Mouse (Mus musculus) MEL (cell line): ENCODE results near the gene Fam167b. TPM values are rescaled to one million over a fixed set of nuclear protein-coding genes. Genes with fewer than 3 reads are reported as not detected.

Experiments used
- DNase-seq: peaks from one replicate; pipeline ENCODE4 v3.0.0; 2011; ENCODE audit warnings: low read depth, low spot score
- H3K27ac ChIP-seq: 2 replicates; pipeline ENCODE4 v1.5.1; 2012; ENCODE audit warnings: low read depth, mild to moderate bottlenecking, control low read depth, low read length, moderate library complexity; ENCODE audit not compliant: control insufficient read depth
- H3K27me3 ChIP-seq, 2 experiments: fragments of 150-350 bp in 1 of 2; sonication (generic) in 1 of 2; 2 replicates each; pipeline ENCODE4 v1.6.1; 2012; ENCODE audit warnings: low read length in 2 of 2, mild to moderate bottlenecking in 2 of 2, improper control_type of control experiment in 1 of 2, moderate library complexity in 1 of 2; ENCODE audit not compliant: insufficient read depth in 2 of 2, control insufficient read depth in 1 of 2
- H3K36me3 ChIP-seq, 2 experiments: 2 replicates each; pipeline ENCODE4 v1.6.1; 2012 to 2014; ENCODE audit warnings: low read length in 2 of 2, improper control_type of control experiment in 1 of 2, inconsistent platforms in 1 of 2, mild to moderate bottlenecking in 1 of 2; ENCODE audit not compliant: insufficient read depth in 2 of 2, control insufficient read depth in 1 of 2
- H3K4me1 ChIP-seq, 2 experiments: fragments of 150-350 bp in 1 of 2; sonication (generic) in 1 of 2; 2 replicates each; pipeline ENCODE4 v1.6.1; 2012; ENCODE audit warnings: low read length in 2 of 2, improper control_type of control experiment in 1 of 2, mild to moderate bottlenecking in 1 of 2; ENCODE audit not compliant: insufficient read depth in 2 of 2, control insufficient read depth in 1 of 2
- H3K4me3 ChIP-seq, 2 experiments: fragments of 150-350 bp in 1 of 2; sonication (generic) in 1 of 2; 2 replicates each; pipeline ENCODE4 v1.5.1; 2012; ENCODE audit warnings: low read depth in 2 of 2, low read length in 2 of 2, mild to moderate bottlenecking in 2 of 2, moderate library complexity in 2 of 2, control low read depth in 1 of 2, improper control_type of control experiment in 1 of 2; ENCODE audit not compliant: control insufficient read depth in 1 of 2, insufficient read depth in 1 of 2
- H3K79me2 ChIP-seq: 2 replicates; pipeline ENCODE4 v1.6.1; 2012; ENCODE audit warnings: mild to moderate bottlenecking, low read length, moderate library complexity; ENCODE audit not compliant: control insufficient read depth, poor library complexity, insufficient read depth
- H3K9ac ChIP-seq: 2 replicates; pipeline ENCODE4 v1.6.1; 2012; ENCODE audit warnings: low read depth, mild to moderate bottlenecking, control low read depth, low read length, moderate library complexity; ENCODE audit not compliant: control insufficient read depth, poor library complexity, severe bottlenecking
- H3K9me3 ChIP-seq: fragments of 150-350 bp; sonication (generic); replicated peaks from 2 replicates; pipeline ENCODE4 v1.6.1; 2012; ENCODE audit warnings: mild to moderate bottlenecking, low read length, improper control_type of control experiment, moderate library complexity; ENCODE audit not compliant: insufficient read depth
- ELF1 ChIP-seq: IDR thresholded peaks from 2 replicates; pipeline ENCODE4 v1.6.1; 2014; ENCODE audit warnings: low read depth, mild to moderate bottlenecking, inconsistent platforms, low read length, improper control_type of control experiment, moderate library complexity
- EP300 ChIP-seq, 2 experiments: IDR thresholded peaks; 2 replicates each; pipeline ENCODE4 v1.6.1; 2011; ENCODE audit warnings: improper control_type of control experiment in 2 of 2, low read length in 2 of 2, low read depth in 1 of 2, mild to moderate bottlenecking in 1 of 2
- HCFC1 ChIP-seq: IDR thresholded peaks from 2 replicates; pipeline ENCODE4 v1.6.1; 2012; ENCODE audit warnings: low read depth, mild to moderate bottlenecking, inconsistent platforms, low read length, improper control_type of control experiment, moderate library complexity
- MAFK ChIP-seq: IDR thresholded peaks from 2 replicates; pipeline ENCODE4 v1.6.1; 2011; ENCODE audit warnings: low read depth, mild to moderate bottlenecking, low read length, improper control_type of control experiment, borderline replicate concordance
- MAX ChIP-seq: IDR thresholded peaks from 2 replicates; pipeline ENCODE4 v1.6.1; 2011; ENCODE audit warnings: low read length, improper control_type of control experiment
- MXI1 ChIP-seq: IDR thresholded peaks from 2 replicates; pipeline ENCODE4 v1.6.1; 2011; ENCODE audit warnings: mild to moderate bottlenecking, low read depth, low read length, improper control_type of control experiment
- NRF1 ChIP-seq: IDR thresholded peaks from 2 replicates; pipeline ENCODE4 v1.6.1; 2014; ENCODE audit warnings: low read depth, mild to moderate bottlenecking, inconsistent platforms, low read length, improper control_type of control experiment, moderate library complexity; ENCODE audit not compliant: poor library complexity, insufficient read depth, severe bottlenecking
- POLR2A ChIP-seq, 2 experiments: IDR thresholded peaks; 2 replicates each; pipeline ENCODE4 v1.6.1; 2011 to 2012; ENCODE audit warnings: low read length in 2 of 2, mild to moderate bottlenecking in 2 of 2, control low read depth in 1 of 2, improper control_type of control experiment in 1 of 2, low read depth in 1 of 2, moderate library complexity in 1 of 2; ENCODE audit not compliant: control insufficient read depth in 1 of 2, insufficient read depth in 1 of 2, poor library complexity in 1 of 2
- POLR2AphosphoS2 ChIP-seq: IDR thresholded peaks from 2 replicates; pipeline ENCODE4 v1.6.1; 2011; ENCODE audit warnings: low read length, improper control_type of control experiment
- RAD21 ChIP-seq: IDR thresholded peaks from 2 replicates; pipeline ENCODE4 v1.6.1; 2011; ENCODE audit warnings: mild to moderate bottlenecking, low read depth, low read length, improper control_type of control experiment
- RCOR1 ChIP-seq: IDR thresholded peaks from 2 replicates; pipeline ENCODE4 v1.6.1; 2012; ENCODE audit warnings: low read depth, mild to moderate bottlenecking, inconsistent platforms, low read length, improper control_type of control experiment
- SIN3A ChIP-seq: IDR thresholded peaks from 2 replicates; pipeline ENCODE4 v1.6.1; 2012; ENCODE audit warnings: low read length, improper control_type of control experiment, inconsistent platforms
- TCF12 ChIP-seq: IDR thresholded peaks from 2 replicates; pipeline ENCODE4 v1.6.1; 2014; ENCODE audit warnings: low read depth, mild to moderate bottlenecking, inconsistent platforms, low read length, improper control_type of control experiment, moderate library complexity
- ZMIZ1 ChIP-seq: IDR thresholded peaks from 2 replicates; pipeline ENCODE4 v1.6.1; 2012; ENCODE audit warnings: low read depth, mild to moderate bottlenecking, inconsistent platforms, low read length, improper control_type of control experiment, moderate library complexity
- polyA plus RNA-seq, 2 experiments: library from polyadenylated mRNA; stranded (reverse) in 1 of 2; unstranded in 1 of 2; fragments of >175 nt in 1 of 2; fragments of >200 nt in 1 of 2; gene quantifications; 2 replicates each; pipeline versions ENCODE4 v1.2.1 to v1.2.4; 2012; ENCODE audit warnings: low replicate concordance in 2 of 2, low read depth in 1 of 2; ENCODE audit not compliant: insufficient read length in 2 of 2, insufficient read depth in 1 of 2, missing spikeins in 1 of 2
- total RNA-seq: library from RNA; depleted of rRNA; stranded (reverse); fragments of 300-350 nt; gene quantifications from 2 replicates; pipeline ENCODE4 v1.2.3, GENCODE M21; 2012

The Fam167b gene
- total and polyA plus RNA-seq, 3 experiments = not detected

DNA sequence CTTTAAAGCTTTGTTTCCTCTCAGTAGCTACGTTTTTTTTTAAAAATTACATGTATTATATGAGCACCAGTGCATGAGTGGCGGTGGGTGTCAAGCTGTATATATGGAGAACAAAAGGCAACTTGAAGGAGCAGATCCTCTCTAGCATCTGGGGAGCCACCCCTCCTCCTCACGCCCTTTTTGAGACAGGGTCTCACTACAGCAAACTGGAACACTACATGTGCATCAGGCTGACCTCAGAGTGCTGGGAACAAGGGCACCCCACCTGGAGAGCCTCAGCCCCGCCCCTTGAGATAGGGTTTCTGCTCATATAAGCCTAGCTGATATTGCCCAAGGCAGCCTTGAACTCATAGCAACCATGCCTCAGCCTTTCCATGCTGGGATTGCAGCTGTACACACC lies 47.1 kb upstream of the Fam167b start:
- Histone ChIP-seq H3K79me2 (no peaks in the 10 kb centered on the region; the same call in 1 of the 2 replicates), H3K4me1 (peaks cover 3 to 17% of the 10 kb centered on the region in 2 experiments; a peak in 3 of 4 replicates), H3K27me3 (no peaks in the 10 kb centered on the region), H3K27ac (peak overlapping the region; percentile 48), H3K9ac (no peak overlapping the region), H3K9me3 (no peaks in the 10 kb centered on the region), H3K36me3 (peaks cover under 1 to 9% of the 10 kb centered on the region in 2 experiments), H3K4me3 (no peak overlapping the region)
- TF ChIP-seq ELF1 (no peak), MAFK (no peak), RCOR1 (no peak), RAD21 (no peak), ZMIZ1 (no peak), EP300 (IDR thresholded peaks at IDR 0.05; ENCODE audit: low read depth in 1 of 2, low read length in 2 of 2) (no peak)
- peak; percentile 50 for DNase-seq

GRCm38 (mm10) chr4:129625029-129625370 lies 46.7 kb upstream of the Fam167b start:
- no peaks in the 10 kb centered on the region for H3K9me3 ChIP-seq
- H3K4me3 ChIP-seq = peak overlapping the region in 1 of 2 experiments; percentile 38; a peak in 1 of 4 replicates
- TF ChIP-seq MAX (no peak), TCF12 (no peak), HCFC1 (0 out of 2 replicates have a peak, but pooled peaks have one; percentile 34), POLR2A (IDR thresholded peaks at IDR 0.05; ENCODE audit: control insufficient read depth in 1 of 2, insufficient read depth in 1 of 2, low read depth in 1 of 2, low read length in 2 of 2, poor library complexity in 1 of 2) (no peak), MXI1 (peak; percentile 23; the same call in 1 of the 2 replicates), NRF1 (peak; percentile 73), SIN3A (peak; percentile 23; the same call in 1 of the 2 replicates), ZMIZ1 (0 out of 2 replicates have a peak, but pooled peaks have one; percentile 45), POLR2AphosphoS2 (0 out of 2 replicates have a peak, but pooled peaks have one; percentile 39)
- H3K36me3 ChIP-seq = peaks cover 0 to 9% of the 10 kb centered on the region in 2 experiments
- H3K9ac ChIP-seq = peak overlapping the region; percentile 38
- no peaks in the 10 kb centered on the region for H3K27me3 ChIP-seq
- H3K79me2 ChIP-seq = no peaks in the 10 kb centered on the region; the same call in 1 of the 2 replicates
- peak; percentile 78 for DNase-seq
- H3K27ac ChIP-seq = peak overlapping the region; percentile 48
- H3K4me1 ChIP-seq = peaks cover 3 to 17% of the 10 kb centered on the region in 2 experiments; a peak in 3 of 4 replicates
